Mouse (Mus musculus) heart, postnatal 36 days (tissue): ENCODE data around the gene Tnni1. TPM values are rescaled to one million over a fixed set of nuclear protein-coding genes. Genes with fewer than 3 reads are reported as not detected.

Experiments
- total RNA-seq, 2 experiments: library from RNA; stranded (reverse); gene quantifications; 2 replicates each; pipeline ENCODE4 v1.2.3; 2021

Gene Tnni1
- total RNA-seq, 2 experiments from 2014 or later: 1.0 to 1.4 TPM

Other genes starting within 250 kb of the Tnni1 start
- gene Nav1, start 172.1 kb upstream of the Tnni1 start, total RNA-seq: 10 to 100 TPM; 18.6 to 20.8 TPM
- gene Csrp1, start 59.4 kb upstream of the Tnni1 start, total RNA-seq: 10 to 100 TPM; 46.5 to 52.8 TPM
- gene Phlda3, start 13.3 kb upstream of the Tnni1 start, total RNA-seq: 10 to 100 TPM in 1 of 2 experiments, 1 to 10 TPM in 1; 9.7 to 13.3 TPM
- gene Lad1, start 39.2 kb downstream of the Tnni1 start, total RNA-seq: 1 to 10 TPM; 5.6 to 8.2 TPM
- 1,000 to 10,000 TPM; 8,733 to 8,759 TPM for gene Tnnt2, start 56.9 kb downstream of the Tnni1 start, total RNA-seq
- gene Pkp1, start 139.8 kb downstream of the Tnni1 start, total RNA-seq: not detected
- not detected for gene Igfn1, start 226.9 kb downstream of the Tnni1 start, total RNA-seq
- gene Tmem9, start 228.7 kb downstream of the Tnni1 start, total RNA-seq: 10 to 100 TPM; 16.1 to 19.4 TPM